Mouse (Mus musculus): ENCODE results near the gene Kctd11. TPM values are rescaled to one million over a fixed set of nuclear protein-coding genes. Genes with fewer than 3 reads are reported as not detected.
A peak's percentile ranks its signal among the peaks of the same experiment; 100 is the strongest.

Kctd11 gene
- polyA plus RNA-seq, 1 experiment = 0.47 TPM

GRCm38 (mm10) chr11:69915667-69916627, 34.7 kb upstream of the Kctd11 start:
- H3K4me1 ChIP-seq (ENCODE audit: control insufficient read depth, insufficient read depth, low read length) = peaks cover 20% of the 10 kb centered on the region
- no peak overlapping the region for H3K4me3 ChIP-seq (ENCODE audit: control insufficient read depth, low read depth, low read length)

GRCm38 (mm10) chr11:69914917-69915430, 33.8 kb upstream of the Kctd11 start:
- peaks cover 18% of the 10 kb centered on the region for H3K4me1 ChIP-seq (ENCODE audit: control insufficient read depth, insufficient read depth, low read length)
- TF ChIP-seq CTCF (IDR thresholded peaks at IDR 0.05; ENCODE audit: control insufficient read depth, insufficient read depth, insufficient replicate concordance, low read depth, low read length) (no peak), POLR2A (IDR thresholded peaks at IDR 0.05; ENCODE audit: control insufficient read depth, low read depth, low read length) (no peak)
- H3K4me3 ChIP-seq (ENCODE audit: control insufficient read depth, low read depth, low read length) = peak overlapping the region; percentile 86
- no peaks in the 10 kb centered on the region for H3K27me3 ChIP-seq (ENCODE audit: control insufficient read depth, insufficient read depth, low read length)
- H3K36me3 ChIP-seq (ENCODE audit: control insufficient read depth, insufficient read depth, low read length) = peaks cover 10% of the 10 kb centered on the region
- H3K27ac ChIP-seq (ENCODE audit: control insufficient read depth, insufficient read depth, low read depth, low read length) = no peak overlapping the region

More at GRCm38 (mm10) chr11:69915667-69916627, 34.7 kb upstream of the Kctd11 start:
- Histone ChIP-seq H3K27me3 (ENCODE audit: control insufficient read depth, insufficient read depth, low read length) (no peaks in the 10 kb centered on the region), H3K27ac (ENCODE audit: control insufficient read depth, insufficient read depth, low read depth, low read length) (no peak overlapping the region), H3K36me3 (ENCODE audit: control insufficient read depth, insufficient read depth, low read length) (peaks cover 7% of the 10 kb centered on the region)
- peak; percentile 17; the same call in 1 of the 2 replicates for TF ChIP-seq POLR2A (IDR thresholded peaks at IDR 0.05; ENCODE audit: control insufficient read depth, low read depth, low read length)
- no peak for TF ChIP-seq CTCF (IDR thresholded peaks at IDR 0.05; ENCODE audit: control insufficient read depth, insufficient read depth, insufficient replicate concordance, low read depth, low read length)

GRCm38 (mm10) chr11:69914372-69914764, 33.2 kb upstream of the Kctd11 start:
- H3K36me3 ChIP-seq (ENCODE audit: control insufficient read depth, insufficient read depth, low read length) = peaks cover 7% of the 10 kb centered on the region

GRCm38 (mm10) chr11:69913554-69914371, 32.6 kb upstream of the Kctd11 start, which contains the start of gene Gps2:
Gene Gps2, plus strand, starts transcription at chr11:69913888.
- peak within 1 kb of the TSS; percentile 86 for H3K4me3 ChIP-seq (ENCODE audit: control insufficient read depth, low read depth, low read length)
- H3K36me3 ChIP-seq (ENCODE audit: control insufficient read depth, insufficient read depth, low read length) = peaks cover 4% of the 10 kb centered on the region
- no peaks in the 10 kb centered on the region for H3K27me3 ChIP-seq (ENCODE audit: control insufficient read depth, insufficient read depth, low read length)
- H3K27ac ChIP-seq (ENCODE audit: control insufficient read depth, insufficient read depth, low read depth, low read length) = peak within 1 kb of the TSS; percentile 61
- peaks cover 10% of the 10 kb centered on the region for H3K4me1 ChIP-seq (ENCODE audit: control insufficient read depth, insufficient read depth, low read length)
- TF ChIP-seq POLR2A (IDR thresholded peaks at IDR 0.05; ENCODE audit: control insufficient read depth, low read depth, low read length) = peak; percentile 59
- no peak for TF ChIP-seq CTCF (IDR thresholded peaks at IDR 0.05; ENCODE audit: control insufficient read depth, insufficient read depth, insufficient replicate concordance, low read depth, low read length)

More at GRCm38 (mm10) chr11:69914372-69914764, 33.2 kb upstream of the Kctd11 start:
- Histone ChIP-seq H3K4me1 (ENCODE audit: control insufficient read depth, insufficient read depth, low read length) (peaks cover 15% of the 10 kb centered on the region), H3K27ac (ENCODE audit: control insufficient read depth, insufficient read depth, low read depth, low read length) (peak overlapping the region; percentile 33), H3K4me3 (ENCODE audit: control insufficient read depth, low read depth, low read length) (peak overlapping the region; percentile 86), H3K27me3 (ENCODE audit: control insufficient read depth, insufficient read depth, low read length) (no peaks in the 10 kb centered on the region)
- TF ChIP-seq CTCF (IDR thresholded peaks at IDR 0.05; ENCODE audit: control insufficient read depth, insufficient read depth, insufficient replicate concordance, low read depth, low read length) (no peak), POLR2A (IDR thresholded peaks at IDR 0.05; ENCODE audit: control insufficient read depth, low read depth, low read length) (no peak; the same call in 1 of the 2 replicates)

- Histone ChIP-seq H3K27me3 (ENCODE audit: control insufficient read depth, insufficient read depth, low read length) (no peaks in the 10 kb centered on the region), H3K4me3 (ENCODE audit: control insufficient read depth, low read depth, low read length) (peak overlapping the region; percentile 86), H3K4me1 (ENCODE audit: control insufficient read depth, insufficient read depth, low read length) (peaks cover 10% of the 10 kb centered on the region), H3K36me3 (ENCODE audit: control insufficient read depth, insufficient read depth, low read length) (peaks cover 2% of the 10 kb centered on the region), H3K27ac (ENCODE audit: control insufficient read depth, insufficient read depth, low read depth, low read length) (peak overlapping the region; percentile 7; the same call in 1 of the 2 replicates)
- TF ChIP-seq CTCF (IDR thresholded peaks at IDR 0.05; ENCODE audit: control insufficient read depth, insufficient read depth, insufficient replicate concordance, low read depth, low read length) (no peak), POLR2A (IDR thresholded peaks at IDR 0.05; ENCODE audit: control insufficient read depth, low read depth, low read length) (no peak)
Measured at GRCm38 (mm10) chr11:69912716-69913530, 31.7 kb upstream of the Kctd11 start.

- peaks cover 6% of the 10 kb centered on the region for H3K36me3 ChIP-seq (ENCODE audit: control insufficient read depth, insufficient read depth, low read length)
- no peaks in the 10 kb centered on the region for H3K27me3 ChIP-seq (ENCODE audit: control insufficient read depth, insufficient read depth, low read length)
- peaks cover 10% of the 10 kb centered on the region for H3K4me1 ChIP-seq (ENCODE audit: control insufficient read depth, insufficient read depth, low read length)
- H3K27ac ChIP-seq (ENCODE audit: control insufficient read depth, insufficient read depth, low read depth, low read length) = no peak overlapping the region
- no peak for TF ChIP-seq CTCF (IDR thresholded peaks at IDR 0.05; ENCODE audit: control insufficient read depth, insufficient read depth, insufficient replicate concordance, low read depth, low read length)
- no peak for TF ChIP-seq POLR2A (IDR thresholded peaks at IDR 0.05; ENCODE audit: control insufficient read depth, low read depth, low read length)
- no peak overlapping the region for H3K4me3 ChIP-seq (ENCODE audit: control insufficient read depth, low read depth, low read length)
Measured at GRCm38 (mm10) chr11:69911701-69912100, 30.5 kb upstream of the Kctd11 start.
